Mouse (Mus musculus) liver, embryonic 14.5 days (tissue): ENCODE data around the gene Stard13.

Experiments
- CTCF ChIP-seq: IDR thresholded peaks from 2 replicates; pipeline ENCODE4 v1.5.1; 2016; ENCODE audit warnings: antibody characterized with exemption, low read depth, control low read depth
- EP300 ChIP-seq: IDR thresholded peaks from 2 replicates; pipeline ENCODE4 v1.6.1; 2016; ENCODE audit warnings: antibody characterized with exemption, low read depth

DNA sequence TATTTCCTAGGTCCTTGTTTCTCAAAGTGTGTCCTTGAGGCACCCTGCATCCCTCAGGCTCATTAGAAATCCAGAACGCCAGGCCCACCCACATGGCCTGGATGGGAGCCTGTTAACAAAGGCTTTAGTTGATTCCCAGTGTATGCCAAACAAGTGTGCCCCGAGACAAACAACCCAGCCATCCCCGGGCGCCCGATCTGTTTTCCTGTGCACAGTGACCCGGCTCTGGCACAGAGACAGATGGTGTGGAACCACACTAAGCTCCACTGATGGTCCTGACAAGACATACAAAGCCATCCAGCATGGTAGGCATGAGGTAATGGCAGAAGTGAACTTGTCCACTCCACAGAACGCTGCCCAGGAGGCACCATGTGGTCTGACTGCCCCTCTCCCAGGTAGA lies 195.8 kb downstream of the Stard13 start:
- TF ChIP-seq CTCF (no peak), EP300 (no peak)
